Mouse (Mus musculus) heart, embryonic 14.5 days (tissue): ENCODE results near the gene Cetn2. TPM values are rescaled to one million over a fixed set of nuclear protein-coding genes. Genes with fewer than 3 reads are reported as not detected.

Source experiments
- ATAC-seq: fragments of 200-750 bp; cut with Nextera tagmentation; 2 replicates; pipeline ENCODE4 v1.8.0; 2017; ENCODE audit warnings: low read depth, moderate TSS enrichment; ENCODE audit not compliant: insufficient number of reproducible peaks, insufficient read depth, low FRiP score
- H3K27ac ChIP-seq, 2 experiments: fragments of 200-500 bp in 1 of 2; fragments of 300-500 bp in 1 of 2; sonication (generic) in 1 of 2; replicated peaks in 1 of 2; 2 replicates each; pipeline ENCODE4 v1.5.1; 2012 to 2014; ENCODE audit warnings: low read depth in 2 of 2, low read length in 2 of 2, control low read depth in 1 of 2, mild to moderate bottlenecking in 1 of 2, mixed read lengths in 1 of 2; ENCODE audit not compliant: control insufficient read depth in 1 of 2, insufficient read depth in 1 of 2
- H3K27me3 ChIP-seq: fragments of 300-500 bp; sonication (generic); 2 replicates; pipeline ENCODE4 v1.6.1; 2014; ENCODE audit warnings: mild to moderate bottlenecking, low read length, control low read depth; ENCODE audit not compliant: control insufficient read depth, insufficient read depth
- H3K36me3 ChIP-seq: fragments of 300-500 bp; sonication (generic); 2 replicates; pipeline ENCODE4 v1.6.1; 2014; ENCODE audit warnings: mild to moderate bottlenecking, control low read depth, low read length, mixed read lengths; ENCODE audit not compliant: control insufficient read depth, insufficient read depth
- H3K4me1 ChIP-seq, 2 experiments: fragments of 200-500 bp in 1 of 2; fragments of 300-500 bp in 1 of 2; sonication (generic) in 1 of 2; 2 replicates each; pipeline ENCODE4 v1.6.1; 2012 to 2014; ENCODE audit warnings: low read length in 2 of 2, control low read depth in 1 of 2, mixed read lengths in 1 of 2; ENCODE audit not compliant: control insufficient read depth in 2 of 2, insufficient read depth in 2 of 2
- H3K4me2 ChIP-seq: fragments of 300-500 bp; sonication (generic); 2 replicates; pipeline ENCODE4 v1.6.1; 2014; ENCODE audit warnings: mild to moderate bottlenecking, low read length
- H3K4me3 ChIP-seq, 2 experiments: fragments of 200-500 bp in 1 of 2; fragments of 300-500 bp in 1 of 2; sonication (generic) in 1 of 2; 2 replicates each; pipeline ENCODE4 v1.5.1; 2012 to 2014; ENCODE audit warnings: low read length in 2 of 2, mild to moderate bottlenecking in 2 of 2, control low read depth in 1 of 2, low read depth in 1 of 2, moderate library complexity in 1 of 2; ENCODE audit not compliant: control insufficient read depth in 1 of 2, insufficient read depth in 1 of 2
- H3K9ac ChIP-seq: fragments of 300-500 bp; sonication (generic); 2 replicates; pipeline ENCODE4 v1.6.1; 2014; ENCODE audit warnings: mild to moderate bottlenecking, low read length
- H3K9me3 ChIP-seq: fragments of 300-500 bp; sonication (generic); 2 replicates; pipeline ENCODE4 v1.6.1; 2016; ENCODE audit warnings: low read length, control low read depth; ENCODE audit not compliant: control insufficient read depth
- WGBS: fragments of 180-500 bp; shearing (Covaris S2); extraction: QIAGEN DNeasy Blood & Tissue Kit; methylation state at CpG from one replicate; pipeline ENCODE4 v1.1.7; 2014; 5-methylcytosine and 5-hydroxymethylcytosine counted together
- polyA plus RNA-seq: library from polyadenylated mRNA; unstranded; fragments of >200 nt; fragmentation: Nextera tagmentation; extraction: Ambion mirVana; gene quantifications from 2 replicates; pipeline ENCODE4 v1.2.1, GENCODE M21; 2014

The Cetn2 gene
- polyA plus RNA-seq, 1 experiment from 2014 or later: 68.6 TPM

GRCm38 (mm10) chrX:72918682-72919059 lies 460 bp upstream of the Cetn2 start:
- Histone ChIP-seq H3K27me3 (no peaks in the 10 kb centered on the region), H3K9ac (peak overlapping the region; percentile 69), H3K4me1 (peaks cover 2 to 5% of the 10 kb centered on the region in 2 experiments; a peak in 3 of 4 replicates), H3K36me3 (no peaks in the 10 kb centered on the region), H3K4me3 (peak overlapping the region; percentile 55 to 61), H3K4me2 (peak overlapping the region; percentile 66), H3K9me3 (no peaks in the 10 kb centered on the region), H3K27ac (peak overlapping the region; percentile 14 to 65; a peak in 3 of 4 replicates)
- 0 out of 2 replicates have a peak, but pooled peaks have one; percentile 13 for ATAC-seq
- 22% methylated on average over 6 of the region's 6 CpGs for WGBS

DNA sequence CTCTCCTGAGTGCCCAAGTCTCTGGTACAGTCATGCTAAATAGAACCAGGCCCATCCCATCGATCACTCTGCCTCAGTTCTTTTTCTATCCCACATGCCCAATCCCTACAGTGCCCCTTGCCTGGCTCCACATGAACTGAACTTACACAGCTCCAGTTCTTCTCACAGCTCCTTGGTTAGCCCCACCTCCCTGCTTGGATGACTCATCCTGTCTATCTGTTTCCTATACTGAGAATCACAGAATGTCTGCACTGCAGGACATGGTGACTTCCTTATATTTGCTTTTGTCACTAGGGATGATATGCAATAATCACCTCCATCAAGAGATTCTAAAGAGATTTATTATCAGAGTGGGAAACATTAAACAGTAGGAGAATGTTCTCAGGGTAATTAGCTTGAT lies 6.6 kb downstream of the Cetn2 start:
- no peak for ATAC-seq
- Histone ChIP-seq H3K4me3 (no peak overlapping the region), H3K9ac (no peak overlapping the region), H3K4me1 (no peaks in the 10 kb centered on the region), H3K9me3 (no peaks in the 10 kb centered on the region), H3K27me3 (no peaks in the 10 kb centered on the region), H3K27ac (no peak overlapping the region), H3K4me2 (no peak overlapping the region), H3K36me3 (no peaks in the 10 kb centered on the region)
- 67% methylated on average over 1 of the region's 1 CpGs for WGBS

DNA sequence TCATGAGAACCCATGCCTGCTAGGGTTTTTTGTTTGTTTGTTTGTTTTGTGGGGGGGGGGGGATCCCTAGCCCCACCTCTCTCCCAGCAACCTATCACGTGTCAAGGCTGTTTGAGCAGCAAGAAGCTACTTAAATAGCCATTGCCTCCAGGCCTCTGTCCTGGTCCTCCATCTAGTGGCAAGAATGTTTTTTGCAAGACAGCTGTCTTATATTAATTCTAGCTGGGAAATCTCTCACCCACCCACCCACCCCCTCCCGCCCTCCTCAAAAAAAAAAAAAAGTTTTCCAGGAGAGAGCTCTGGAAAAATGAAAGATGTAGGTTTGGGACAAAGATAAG lies 9.8 kb downstream of the Cetn2 start:
- H3K4me2 ChIP-seq: no peak overlapping the region
- ATAC-seq: no peak
- H3K4me1 ChIP-seq: no peaks in the 10 kb centered on the region
- no peaks in the 10 kb centered on the region for H3K27me3 ChIP-seq
- H3K9ac ChIP-seq: no peak overlapping the region
- WGBS: 6% methylated on average over 2 of the region's 2 CpGs
- H3K27ac ChIP-seq: no peak overlapping the region
- H3K9me3 ChIP-seq: no peaks in the 10 kb centered on the region
- H3K4me3 ChIP-seq: no peak overlapping the region
- H3K36me3 ChIP-seq: no peaks in the 10 kb centered on the region

DNA sequence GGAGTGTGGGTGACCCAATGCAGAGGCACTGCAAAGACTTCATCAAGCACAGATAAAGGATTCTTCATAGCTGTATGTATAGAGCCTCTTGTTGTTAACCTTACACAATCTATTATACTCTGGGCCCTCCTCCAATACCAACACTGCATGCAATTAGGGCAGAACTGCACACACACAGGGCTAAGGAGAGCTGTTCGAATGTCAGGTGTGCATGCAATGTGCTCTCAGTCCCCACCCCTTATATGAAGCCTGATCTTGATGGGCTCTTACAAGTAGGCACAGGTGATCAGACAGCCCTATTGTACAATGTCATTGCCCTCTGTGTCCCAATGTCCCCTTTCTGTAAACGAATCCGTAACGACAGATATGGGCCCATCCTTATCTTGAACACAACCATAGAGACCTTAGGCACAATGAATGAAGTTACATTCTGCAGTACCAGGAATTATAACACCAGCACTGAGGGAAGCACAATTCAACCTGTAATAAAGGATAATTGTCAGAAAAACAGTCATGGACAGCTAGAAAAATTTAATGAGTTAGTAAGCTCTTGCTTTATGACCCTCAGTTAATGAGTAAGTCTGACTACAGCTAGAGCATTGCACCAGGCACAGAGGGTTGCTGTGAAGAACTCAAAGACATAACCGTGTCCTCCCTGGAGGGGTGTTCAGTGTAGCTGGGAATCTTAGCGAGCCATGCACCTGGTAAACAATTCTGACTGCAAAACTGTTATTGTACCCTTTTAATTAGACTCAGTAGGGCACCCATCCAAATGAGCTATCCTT lies 10.4 kb downstream of the Cetn2 start:
- WGBS: 69% methylated on average over 6 of the region's 6 CpGs
- ATAC-seq: no peak
- no peak overlapping the region for H3K4me3 ChIP-seq
- no peaks in the 10 kb centered on the region for H3K4me1 ChIP-seq
- H3K9ac ChIP-seq: no peak overlapping the region
- no peak overlapping the region for H3K27ac ChIP-seq
- H3K9me3 ChIP-seq: no peaks in the 10 kb centered on the region
- H3K4me2 ChIP-seq: no peak overlapping the region
- no peaks in the 10 kb centered on the region for H3K36me3 ChIP-seq
- H3K27me3 ChIP-seq: no peaks in the 10 kb centered on the region

GRCm38 (mm10) chrX:72902530-72902929 lies 15.7 kb downstream of the Cetn2 start:
- 44% methylated on average over 1 of the region's 1 CpGs for WGBS
- Histone ChIP-seq H3K9ac (no peak overlapping the region), H3K9me3 (no peaks in the 10 kb centered on the region), H3K27me3 (no peaks in the 10 kb centered on the region), H3K36me3 (no peaks in the 10 kb centered on the region), H3K27ac (no peak overlapping the region), H3K4me3 (no peak overlapping the region), H3K4me1 (no peaks in the 10 kb centered on the region), H3K4me2 (no peak overlapping the region)
- no peak for ATAC-seq

- no peak overlapping the region for H3K27ac ChIP-seq
- no peaks in the 10 kb centered on the region for H3K9me3 ChIP-seq
- no peaks in the 10 kb centered on the region for H3K27me3 ChIP-seq
- no peaks in the 10 kb centered on the region for H3K36me3 ChIP-seq
- H3K9ac ChIP-seq: no peak overlapping the region
- H3K4me1 ChIP-seq: no peaks in the 10 kb centered on the region
- no peak overlapping the region for H3K4me3 ChIP-seq
- no peak for ATAC-seq
- no peak overlapping the region for H3K4me2 ChIP-seq
- 68% methylated on average over 1 of the region's 1 CpGs for WGBS
These were observed 22.2 kb downstream of the Cetn2 start for GRCm38 (mm10) chrX:72896055-72896437.

DNA sequence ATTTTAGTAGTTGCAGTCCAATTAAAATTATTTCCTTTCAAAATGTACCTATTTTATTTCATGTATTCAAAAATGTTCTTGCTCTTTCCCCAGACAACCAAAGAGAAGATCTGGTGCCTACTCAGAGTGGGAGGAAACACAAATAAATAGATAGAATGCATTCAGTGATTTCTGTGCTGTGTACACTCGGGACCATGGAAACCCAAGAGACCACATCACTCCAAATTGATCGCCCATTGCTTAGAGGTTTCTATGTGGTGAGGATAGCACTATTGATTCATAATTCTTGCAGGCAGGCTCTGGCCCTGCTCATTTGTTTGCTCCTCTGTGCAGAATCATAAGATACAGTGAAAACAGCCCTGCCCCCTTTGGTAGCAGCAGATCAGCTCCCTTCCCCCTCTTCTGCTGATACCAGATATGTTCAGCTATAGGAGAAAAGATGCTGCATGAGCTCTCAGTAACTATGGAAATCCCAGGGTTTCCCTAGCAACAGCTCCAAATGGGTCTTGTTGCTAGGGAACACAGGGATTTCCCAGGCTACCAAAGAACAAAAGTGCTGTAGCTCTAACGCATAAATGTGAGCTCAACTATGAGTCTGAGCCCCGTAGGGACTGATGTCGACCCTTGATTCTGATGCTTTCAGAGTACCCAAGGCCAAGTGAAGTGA lies 22.7 kb downstream of the Cetn2 start:
- Histone ChIP-seq H3K9me3 (no peaks in the 10 kb centered on the region), H3K27ac (no peak overlapping the region), H3K4me1 (no peaks in the 10 kb centered on the region), H3K4me2 (no peak overlapping the region), H3K4me3 (no peak overlapping the region), H3K36me3 (no peaks in the 10 kb centered on the region), H3K9ac (no peak overlapping the region), H3K27me3 (no peaks in the 10 kb centered on the region)
- 67% methylated on average over 5 of the region's 5 CpGs for WGBS
- no peak for ATAC-seq
